Mouse (Mus musculus) spleen, adult 2 months (tissue): ENCODE results near the gene Ssc4d. TPM values are rescaled to one million over a fixed set of nuclear protein-coding genes. Genes with fewer than 3 reads are reported as not detected.
A peak's percentile ranks its signal among the peaks of the same experiment; 100 is the strongest.

Experiments used
- DNase-seq, 2 experiments: peaks; one replicate each; pipeline versions ENCODE4 v3.0.0 to v3.0.0-alpha.2; 2012 to 2021; ENCODE audit warnings: low spot score in 2 of 2, low read depth in 1 of 2
- H3K27ac ChIP-seq: fragments of 200-500 bp; 2 replicates; pipeline ENCODE4 v1.5.1; 2012; ENCODE audit warnings: low read length, inconsistent platforms; ENCODE audit not compliant: insufficient read depth
- H3K27me3 ChIP-seq: fragments of 200-500 bp; 2 replicates; pipeline ENCODE4 v1.6.1; 2012; ENCODE audit warnings: mild to moderate bottlenecking, moderate library complexity, low read length, inconsistent platforms; ENCODE audit not compliant: control insufficient read depth, insufficient read depth
- H3K36me3 ChIP-seq: fragments of 200-500 bp; 2 replicates; pipeline ENCODE4 v1.6.1; 2012; ENCODE audit warnings: mild to moderate bottlenecking, low read length, inconsistent platforms; ENCODE audit not compliant: control insufficient read depth, insufficient read depth
- H3K4me1 ChIP-seq: fragments of 200-500 bp; 2 replicates; pipeline ENCODE4 v1.6.1; 2011; ENCODE audit warnings: inconsistent platforms; ENCODE audit not compliant: control insufficient read depth, insufficient read depth, insufficient read length
- H3K4me3 ChIP-seq: fragments of 200-500 bp; 2 replicates; pipeline ENCODE4 v1.5.1; 2011; ENCODE audit warnings: mild to moderate bottlenecking, inconsistent platforms; ENCODE audit not compliant: insufficient read depth, insufficient read length; ENCODE audit errors: extremely low read depth
- CTCF ChIP-seq: fragments of 200-500 bp; IDR thresholded peaks from 2 replicates; pipeline ENCODE4 v1.5.1; 2011; ENCODE audit warnings: mild to moderate bottlenecking, inconsistent platforms; ENCODE audit not compliant: insufficient read depth, insufficient read length, insufficient replicate concordance; ENCODE audit errors: extremely low read depth
- POLR2A ChIP-seq: fragments of 200-500 bp; IDR thresholded peaks from 2 replicates; pipeline ENCODE4 v1.6.1; 2011; ENCODE audit warnings: low read depth, low read length, inconsistent platforms
- WGBS: fragments of 180-500 bp; shearing (Covaris S2); methylation state at CpG from one replicate; pipeline ENCODE4 v1.1.7; 2018; 5-methylcytosine and 5-hydroxymethylcytosine counted together
- polyA plus RNA-seq: library from polyadenylated mRNA; depleted of rRNA; stranded (reverse); fragments of >200 nt; gene quantifications from 2 replicates; pipeline ENCODE4 v1.2.3, GENCODE M21; 2012

Gene Ssc4d
- polyA plus RNA-seq, 1 experiment = 2.0 TPM

DNA sequence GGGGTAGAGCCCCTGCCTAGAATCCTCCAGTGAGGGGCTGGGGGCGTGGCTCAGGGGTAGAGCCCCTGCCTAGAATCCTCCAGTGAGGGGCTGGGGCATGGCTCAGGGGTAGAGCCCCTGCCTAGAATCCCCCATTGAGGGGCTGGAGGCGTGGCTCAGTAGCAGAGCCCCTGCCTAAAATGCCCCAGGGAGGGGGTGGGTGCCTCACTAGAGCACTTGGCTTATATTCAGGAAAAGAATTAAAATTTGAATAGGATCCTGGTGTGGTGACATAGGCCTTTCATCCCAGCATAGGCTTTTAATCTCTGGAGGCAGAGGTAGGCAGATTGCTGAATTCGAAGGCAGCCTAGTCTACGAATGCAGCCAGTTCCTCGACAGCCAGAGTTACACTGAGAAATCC is 5.0 kb upstream of the Ssc4d start:
- no peaks in the 10 kb centered on the region for H3K27me3 ChIP-seq
- H3K4me3 ChIP-seq = no peak overlapping the region
- no peaks in the 10 kb centered on the region for H3K36me3 ChIP-seq
- TF ChIP-seq POLR2A = no peak
- TF ChIP-seq CTCF = no peak
- no peak overlapping the region for H3K27ac ChIP-seq
- no peak for DNase-seq
- WGBS = 87% methylated on average over 5 of the region's 5 CpGs
- H3K4me1 ChIP-seq = no peaks in the 10 kb centered on the region

DNA sequence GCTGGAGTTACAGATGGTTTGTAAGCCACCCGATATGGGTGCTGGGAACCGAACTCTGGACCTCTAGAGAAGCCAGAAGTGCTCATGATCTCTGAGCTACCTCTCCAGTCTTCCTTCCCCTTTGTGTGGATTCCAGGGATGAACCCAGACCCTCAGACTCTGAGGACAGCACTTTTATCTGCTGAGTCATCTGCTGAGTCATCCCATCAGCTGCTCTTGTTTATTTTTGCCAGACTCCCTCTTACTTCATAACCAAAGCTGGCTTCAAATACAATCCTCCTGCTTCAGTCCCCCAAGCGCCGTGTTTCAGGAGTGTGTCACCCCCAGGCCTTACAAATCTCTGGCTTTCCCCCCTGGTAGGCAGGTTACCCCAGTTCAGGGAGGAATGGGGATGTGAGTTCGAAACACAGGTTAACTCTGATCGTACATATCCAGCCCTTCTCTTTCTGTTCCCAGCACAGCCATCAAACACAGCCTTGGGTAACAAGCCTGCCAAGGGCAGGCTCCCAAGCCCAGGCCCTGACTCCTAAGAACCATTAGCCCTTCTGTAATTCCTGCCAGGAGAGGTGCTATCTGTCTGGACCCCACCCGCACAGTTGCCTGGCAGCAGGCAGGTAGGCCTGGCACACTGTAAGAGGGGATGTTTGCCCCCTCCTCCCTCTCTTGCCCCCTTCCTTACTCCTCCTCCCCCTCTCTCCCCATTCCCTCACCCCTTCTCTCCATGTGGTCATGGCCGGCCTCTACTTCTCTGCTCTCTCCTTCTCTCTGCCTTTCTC is 1.8 kb upstream of the Ssc4d start:
- TF ChIP-seq POLR2A (no peak), CTCF (no peak)
- Histone ChIP-seq H3K4me1 (no peaks in the 10 kb centered on the region), H3K27ac (no peak overlapping the region), H3K36me3 (no peaks in the 10 kb centered on the region), H3K4me3 (no peak overlapping the region), H3K27me3 (no peaks in the 10 kb centered on the region)
- 91% methylated on average over 8 of the region's 8 CpGs for WGBS
- no peak for DNase-seq

DNA sequence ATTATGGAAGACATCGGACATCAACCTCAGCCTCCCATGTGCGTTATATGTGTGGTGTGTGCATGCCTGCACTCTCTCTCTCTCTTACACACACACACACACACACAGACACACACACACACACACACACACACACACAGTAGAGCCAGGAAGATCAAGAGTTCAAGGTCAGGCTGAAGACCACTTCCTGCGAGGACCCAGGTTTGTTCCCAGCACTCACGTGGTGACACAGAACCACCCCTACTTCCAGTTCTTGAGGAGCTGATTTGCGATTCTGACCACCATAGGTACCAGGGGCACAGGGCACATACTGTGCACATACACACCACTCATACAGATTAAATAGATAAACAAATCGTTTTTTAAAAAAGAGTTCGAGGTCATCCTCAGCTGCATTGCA is 2.5 kb downstream of the Ssc4d start:
- Histone ChIP-seq H3K4me3 (no peak overlapping the region), H3K36me3 (no peaks in the 10 kb centered on the region), H3K27me3 (no peaks in the 10 kb centered on the region), H3K27ac (no peak overlapping the region), H3K4me1 (no peaks in the 10 kb centered on the region)
- no peak for TF ChIP-seq CTCF
- no peak for TF ChIP-seq POLR2A
- 81% methylated on average over 7 of the region's 7 CpGs for WGBS
- DNase-seq = no peak

DNA sequence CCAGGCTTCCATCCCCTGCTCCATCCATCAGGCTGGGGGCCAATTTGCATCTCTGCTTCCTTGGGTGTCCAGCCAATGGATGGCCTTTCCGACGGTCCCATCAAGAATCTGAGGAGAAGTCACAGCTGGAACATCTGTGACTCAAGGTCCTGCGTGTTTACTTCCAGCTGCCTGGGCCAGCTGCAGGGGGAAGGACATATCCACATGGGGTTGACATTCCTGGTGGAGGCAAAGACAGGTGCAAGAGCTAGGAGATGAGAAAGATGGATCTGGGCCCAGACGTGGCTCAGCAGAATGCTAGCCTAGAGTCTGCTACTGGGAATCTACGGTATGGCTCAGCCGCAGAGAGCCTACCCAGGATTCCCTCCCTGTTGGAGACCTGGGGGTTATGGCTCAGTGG is 4.1 kb downstream of the Ssc4d start:
- no peak for TF ChIP-seq POLR2A
- TF ChIP-seq CTCF = no peak
- Histone ChIP-seq H3K4me3 (no peak overlapping the region), H3K27ac (no peak overlapping the region), H3K36me3 (no peaks in the 10 kb centered on the region), H3K4me1 (no peaks in the 10 kb centered on the region), H3K27me3 (no peaks in the 10 kb centered on the region)
- WGBS = 93% methylated on average over 6 of the region's 6 CpGs
- no peak for DNase-seq

DNA sequence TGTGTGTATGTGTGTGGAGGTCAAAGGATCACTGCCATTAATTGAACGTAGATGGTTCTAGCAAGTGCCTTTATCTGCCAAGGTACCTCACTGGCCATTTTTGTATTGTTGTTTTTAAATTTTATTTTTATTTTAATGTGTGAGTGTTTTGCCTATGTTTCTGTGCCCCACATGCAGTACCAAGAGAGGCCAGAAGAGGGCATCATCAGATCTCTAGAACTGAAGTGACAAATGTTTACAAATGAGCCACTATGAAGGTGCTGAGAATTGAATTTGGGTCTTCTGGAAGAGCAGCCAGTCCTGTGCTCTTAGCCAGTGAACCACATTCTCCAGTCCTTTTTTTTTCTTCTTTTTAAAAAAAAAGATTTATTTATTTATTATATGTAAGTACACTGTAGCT is 5.5 kb downstream of the Ssc4d start:
- Histone ChIP-seq H3K27me3 (no peaks in the 10 kb centered on the region), H3K27ac (no peak overlapping the region), H3K4me3 (no peak overlapping the region), H3K36me3 (no peaks in the 10 kb centered on the region), H3K4me1 (no peaks in the 10 kb centered on the region)
- no peak for TF ChIP-seq POLR2A
- no peak; the same call in 1 of the 2 replicates for TF ChIP-seq CTCF
- peak in 1 of 2 experiments; percentile 59 for DNase-seq
- WGBS = 69% methylated on average over 1 of the region's 1 CpGs

DNA sequence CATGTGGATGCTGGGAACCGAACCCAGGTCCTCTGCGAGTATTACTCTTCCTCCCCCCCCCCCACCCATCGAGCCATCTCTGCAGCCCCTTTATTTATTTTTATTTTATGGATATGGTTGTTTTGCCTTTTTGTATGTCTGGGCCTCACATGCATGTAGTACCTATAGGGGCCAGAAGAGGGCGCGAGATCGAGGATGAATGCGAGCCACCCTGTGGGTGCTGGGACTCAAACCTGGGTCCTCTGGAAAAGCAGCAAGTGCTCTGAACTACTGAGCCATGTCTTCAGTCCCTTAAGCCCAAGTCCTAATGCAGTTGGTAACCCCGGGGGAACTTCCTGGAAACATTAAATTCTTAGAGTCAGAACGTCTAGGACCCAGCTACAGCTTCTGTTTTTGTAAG is 7.5 kb downstream of the Ssc4d start:
- DNase-seq = no peak
- H3K36me3 ChIP-seq = no peaks in the 10 kb centered on the region
- WGBS = 69% methylated on average over 9 of the region's 9 CpGs

DNA sequence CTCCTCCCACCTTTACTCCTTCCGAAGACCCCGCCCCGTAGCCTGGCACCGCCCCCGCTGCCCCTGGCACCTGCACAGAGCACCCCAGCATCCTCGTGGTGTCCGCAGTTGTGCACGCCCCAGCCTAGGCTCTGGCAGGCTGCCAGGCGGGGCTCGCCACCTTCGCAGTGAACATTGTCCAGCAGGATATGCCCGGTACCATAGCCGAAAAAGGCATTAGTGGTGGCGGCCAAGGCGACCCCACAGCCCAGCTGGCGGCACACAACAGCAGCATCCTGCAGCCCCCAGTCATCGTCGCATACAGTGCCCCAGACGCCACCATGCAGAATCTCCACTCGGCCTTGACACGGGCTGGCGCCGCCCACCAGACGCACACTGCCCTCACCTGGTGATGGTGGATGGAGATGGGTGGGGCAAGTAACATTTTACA is 8.8 kb downstream of the Ssc4d start:
- no peak for DNase-seq
- WGBS = 37% methylated on average over 24 of the region's 24 CpGs

More for the DNA sequence above, 7.5 kb downstream of the Ssc4d start:
- no peaks in the 10 kb centered on the region; the same call in 1 of the 2 replicates for H3K4me1 ChIP-seq
- H3K27me3 ChIP-seq = no peaks in the 10 kb centered on the region
- H3K4me3 ChIP-seq = no peak overlapping the region
- no peak overlapping the region for H3K27ac ChIP-seq
- TF ChIP-seq POLR2A (no peak), CTCF (peak; percentile 35; the same call in 1 of the 2 replicates)

More for the DNA sequence above, 8.8 kb downstream of the Ssc4d start:
- Histone ChIP-seq H3K27ac (no peak overlapping the region), H3K36me3 (no peaks in the 10 kb centered on the region), H3K27me3 (no peaks in the 10 kb centered on the region), H3K4me1 (peaks cover 7% of the 10 kb centered on the region), H3K4me3 (no peak overlapping the region)
- TF ChIP-seq CTCF (no peak; the same call in 1 of the 2 replicates), POLR2A (no peak)
